Mouse (Mus musculus): ENCODE data around the gene B4galnt4. TPM values are rescaled to one million over a fixed set of nuclear protein-coding genes. Genes with fewer than 3 reads are reported as not detected.
"Not testable (repeated sequence)": the region's sequence is repeated elsewhere in the genome, so short reads cannot be mapped to it uniquely, and the experiment has no call there.

Gene B4galnt4
- polyA plus RNA-seq, 1 experiment, result 0.36 TPM

- 27% methylated on average over 6 of the region's 6 CpGs for WGBS
- TF ChIP-seq CTCF (IDR thresholded peaks at IDR 0.05; ENCODE audit: insufficient read depth, low read length), result no peak
- DNase-seq, result no peak
- H3K4me1 ChIP-seq (ENCODE audit: control insufficient read depth, insufficient read depth, low read length), result no peaks in the 10 kb centered on the region; the same call in 1 of the 2 replicates
- no peak overlapping the region for H3K4me3 ChIP-seq (replicated peaks; ENCODE audit: extremely low read depth, low read depth, low read length)
These were observed 34.7 kb upstream of the B4galnt4 start for GRCm38 (mm10) chr7:141026097-141026739.

- Histone ChIP-seq H3K4me1 (ENCODE audit: control insufficient read depth, insufficient read depth, low read length) (no peaks in the 10 kb centered on the region; the same call in 1 of the 2 replicates), H3K4me3 (replicated peaks; ENCODE audit: extremely low read depth, low read depth, low read length) (no peak overlapping the region)
- no peak for DNase-seq
- TF ChIP-seq CTCF (IDR thresholded peaks at IDR 0.05; ENCODE audit: insufficient read depth, low read length), result no peak
- no peak for TF ChIP-seq POLR2A (IDR thresholded peaks at IDR 0.05; ENCODE audit: borderline replicate concordance, extremely low read depth, low read depth, low read length)
- WGBS, result 41% methylated on average over 5 of the region's 5 CpGs
These were observed 34.2 kb upstream of the B4galnt4 start for GRCm38 (mm10) chr7:141026740-141027098.

- TF ChIP-seq POLR2A (IDR thresholded peaks at IDR 0.05; ENCODE audit: borderline replicate concordance, extremely low read depth, low read depth, low read length) (no peak), CTCF (IDR thresholded peaks at IDR 0.05; ENCODE audit: insufficient read depth, low read length) (no peak)
- 99% methylated on average over 2 of the region's 2 CpGs for WGBS
- no peak for DNase-seq
These were observed 32.1 kb upstream of the B4galnt4 start, which contains the start of gene Gm17387 for GRCm38 (mm10) chr7:141028831-141029230. Gm17387 (plus strand) TSS chr7:141029131.

GRCm38 (mm10) chr7:141030390-141030789 lies 30.5 kb upstream of the B4galnt4 start:
- Histone ChIP-seq H3K4me3 (replicated peaks; ENCODE audit: extremely low read depth, low read depth, low read length) (no peak overlapping the region), H3K4me1 (ENCODE audit: control insufficient read depth, insufficient read depth, low read length) (no peaks in the 10 kb centered on the region; the same call in 1 of the 2 replicates)
- DNase-seq, result no peak
- no peak for TF ChIP-seq CTCF (IDR thresholded peaks at IDR 0.05; ENCODE audit: insufficient read depth, low read length)
- no peak for TF ChIP-seq POLR2A (IDR thresholded peaks at IDR 0.05; ENCODE audit: borderline replicate concordance, extremely low read depth, low read depth, low read length)
- WGBS, result 72% methylated on average over 3 of the region's 3 CpGs

More at GRCm38 (mm10) chr7:141028831-141029230, 32.1 kb upstream of the B4galnt4 start, which contains the start of gene Gm17387:
- Histone ChIP-seq H3K4me3 (replicated peaks; ENCODE audit: extremely low read depth, low read depth, low read length) (no peak within 1 kb of the TSS), H3K4me1 (ENCODE audit: control insufficient read depth, insufficient read depth, low read length) (no peaks in the 10 kb centered on the region; the same call in 1 of the 2 replicates)

GRCm38 (mm10) chr7:141032458-141033167 lies 28.3 kb upstream of the B4galnt4 start:
- Histone ChIP-seq H3K4me1 (ENCODE audit: control insufficient read depth, insufficient read depth, low read length) (no peaks in the 10 kb centered on the region), H3K4me3 (replicated peaks; ENCODE audit: extremely low read depth, low read depth, low read length) (no peak overlapping the region)
- no peak for TF ChIP-seq CTCF (IDR thresholded peaks at IDR 0.05; ENCODE audit: insufficient read depth, low read length)
- TF ChIP-seq POLR2A (IDR thresholded peaks at IDR 0.05; ENCODE audit: borderline replicate concordance, extremely low read depth, low read depth, low read length), result no peak
- DNase-seq, result no peak
- WGBS, result 74% methylated on average over 9 of the region's 9 CpGs

- WGBS, result 58% methylated on average over 1 of the region's 2 CpGs
- not testable (repeated sequence) for DNase-seq; H3K4me1 ChIP-seq (ENCODE audit: control insufficient read depth, insufficient read depth, low read length); H3K4me3 ChIP-seq (replicated peaks; ENCODE audit: extremely low read depth, low read depth, low read length)
These were observed 24.3 kb upstream of the B4galnt4 start for GRCm38 (mm10) chr7:141036624-141037023.

- 63% methylated on average over 20 of the region's 21 CpGs for WGBS
- Histone ChIP-seq H3K4me3 (replicated peaks; ENCODE audit: extremely low read depth, low read depth, low read length) (no peak overlapping the region), H3K4me1 (ENCODE audit: control insufficient read depth, insufficient read depth, low read length) (peaks cover 7% of the 10 kb centered on the region)
- DNase-seq, result no peak
- TF ChIP-seq POLR2A (IDR thresholded peaks at IDR 0.05; ENCODE audit: borderline replicate concordance, extremely low read depth, low read depth, low read length) (no peak), CTCF (IDR thresholded peaks at IDR 0.05; ENCODE audit: insufficient read depth, low read length) (no peak)
These were observed 22.5 kb upstream of the B4galnt4 start for GRCm38 (mm10) chr7:141038090-141039032.

- TF ChIP-seq POLR2A (IDR thresholded peaks at IDR 0.05; ENCODE audit: borderline replicate concordance, extremely low read depth, low read depth, low read length) (no peak), CTCF (IDR thresholded peaks at IDR 0.05; ENCODE audit: insufficient read depth, low read length) (no peak)
- no peak overlapping the region for H3K4me3 ChIP-seq (replicated peaks; ENCODE audit: extremely low read depth, low read depth, low read length)
- WGBS, result 93% methylated on average over 4 of the region's 4 CpGs
- no peak for DNase-seq
- H3K4me1 ChIP-seq (ENCODE audit: control insufficient read depth, insufficient read depth, low read length), result peaks cover 7% of the 10 kb centered on the region
These were observed 21.4 kb upstream of the B4galnt4 start for GRCm38 (mm10) chr7:141039386-141040107.
